Mouse (Mus musculus) CH12.LX (cell line): ENCODE results near the gene Olfm4. TPM values are rescaled to one million over a fixed set of nuclear protein-coding genes. Genes with fewer than 3 reads are reported as not detected.

Source experiments
- DNase-seq: peaks from one replicate; pipeline ENCODE4 v3.0.0-alpha.2; 2013; ENCODE audit errors: extremely low read depth
- H3K27ac ChIP-seq: 2 replicates; pipeline ENCODE4 v1.5.1; 2012; ENCODE audit warnings: low read depth, mild to moderate bottlenecking, control low read depth, moderate library complexity; ENCODE audit not compliant: insufficient read depth
- H3K27me3 ChIP-seq: replicated peaks from 2 replicates; pipeline ENCODE3; 2012; ENCODE audit warnings: inconsistent platforms
- H3K36me3 ChIP-seq, 2 experiments: replicated peaks in 1 of 2; 2 replicates each; pipeline versions ENCODE3 to v1.6.1; 2012; ENCODE audit warnings: inconsistent platforms in 1 of 2, low read length in 1 of 2, mild to moderate bottlenecking in 1 of 2, mixed read lengths in 1 of 2, moderate library complexity in 1 of 2; ENCODE audit not compliant: control insufficient read depth in 1 of 2, insufficient read depth in 1 of 2
- H3K4me1 ChIP-seq, 2 experiments: 2 replicates each; pipeline ENCODE4 v1.6.1; 2012; ENCODE audit warnings: inconsistent platforms in 1 of 2, moderate library complexity in 1 of 2; ENCODE audit not compliant: insufficient read depth in 2 of 2, control insufficient read depth in 1 of 2
- H3K4me2 ChIP-seq: 2 replicates; pipeline ENCODE4 v1.6.1; 2012; ENCODE audit warnings: low read depth, mild to moderate bottlenecking, control low read depth; ENCODE audit not compliant: poor library complexity, insufficient read depth, severe bottlenecking
- H3K4me3 ChIP-seq, 3 experiments: fragments of 150-350 bp in 1 of 3; sonication (generic) in 1 of 3; replicated peaks in 1 of 3; 2 replicates each; pipeline versions ENCODE3 to v1.5.1; 2011 to 2012; ENCODE audit warnings: low read depth in 2 of 3, low read length in 2 of 3, mild to moderate bottlenecking in 2 of 3, moderate library complexity in 2 of 3, control low read depth in 1 of 3, improper control_type of control experiment in 1 of 3, inconsistent platforms in 1 of 3, mixed read lengths in 1 of 3; ENCODE audit not compliant: poor library complexity in 1 of 3
- H3K79me2 ChIP-seq: replicated peaks from 2 replicates; pipeline ENCODE4 v1.6.1; 2012; ENCODE audit warnings: mild to moderate bottlenecking, moderate library complexity; ENCODE audit not compliant: control insufficient read depth, poor library complexity, insufficient read depth, severe bottlenecking; ENCODE audit errors: extremely low read depth
- H3K9ac ChIP-seq: 2 replicates; pipeline ENCODE4 v1.6.1; 2012; ENCODE audit warnings: low read depth, mild to moderate bottlenecking, control low read depth, moderate library complexity; ENCODE audit not compliant: insufficient read depth
- H3K9me3 ChIP-seq: replicated peaks from 2 replicates; pipeline ENCODE3; 2012; ENCODE audit warnings: low read length, inconsistent platforms, mixed read lengths
- CHD2 ChIP-seq: IDR thresholded peaks from 2 replicates; pipeline ENCODE4 v1.6.1; 2011; ENCODE audit warnings: low read length, improper control_type of control experiment
- CTCF ChIP-seq, 2 experiments: IDR thresholded peaks in 1 of 2; conservative IDR thresholded peaks in 1 of 2; 2 replicates each; pipeline ENCODE4 v1.5.1; 2011 to 2012; ENCODE audit warnings: low read depth in 2 of 2, low read length in 2 of 2, improper control_type of control experiment in 1 of 2, inconsistent platforms in 1 of 2, mild to moderate bottlenecking in 1 of 2, moderate library complexity in 1 of 2
- ELF1 ChIP-seq: IDR thresholded peaks from 2 replicates; pipeline ENCODE4 v1.6.1; 2014; ENCODE audit warnings: low read depth, mild to moderate bottlenecking, inconsistent platforms, low read length, improper control_type of control experiment
- EP300 ChIP-seq: IDR thresholded peaks from 2 replicates; pipeline ENCODE4 v1.6.1; 2011; ENCODE audit warnings: low read length, improper control_type of control experiment
- GABPA ChIP-seq: IDR thresholded peaks from 2 replicates; pipeline ENCODE4 v1.6.1; 2012; ENCODE audit warnings: low read depth, low read length, improper control_type of control experiment, inconsistent platforms; ENCODE audit not compliant: insufficient replicate concordance
- HCFC1 ChIP-seq: IDR thresholded peaks from 2 replicates; pipeline ENCODE4 v1.6.1; 2012; ENCODE audit warnings: low read depth, mild to moderate bottlenecking, inconsistent platforms, low read length, improper control_type of control experiment
- IRF4 ChIP-seq: IDR thresholded peaks from 2 replicates; pipeline ENCODE4 v1.6.1; 2014; ENCODE audit warnings: low read depth, mild to moderate bottlenecking, inconsistent platforms, low read length, improper control_type of control experiment
- JUN ChIP-seq: IDR thresholded peaks from 2 replicates; pipeline ENCODE4 v1.6.1; 2011; ENCODE audit warnings: low read depth, mild to moderate bottlenecking, low read length, improper control_type of control experiment, moderate library complexity; ENCODE audit not compliant: insufficient read depth
- MXI1 ChIP-seq: IDR thresholded peaks from 2 replicates; pipeline ENCODE4 v1.6.1; 2011; ENCODE audit warnings: mild to moderate bottlenecking, low read depth, low read length, improper control_type of control experiment
- NELFE ChIP-seq: IDR thresholded peaks from 2 replicates; pipeline ENCODE4 v1.6.1; 2011; ENCODE audit warnings: low read depth, low read length, improper control_type of control experiment
- NRF1 ChIP-seq: IDR thresholded peaks from 2 replicates; pipeline ENCODE4 v1.6.1; 2014; ENCODE audit warnings: low read depth, mild to moderate bottlenecking, inconsistent platforms, low read length, improper control_type of control experiment, moderate library complexity
- PAX5 ChIP-seq: IDR thresholded peaks from 2 replicates; pipeline ENCODE4 v1.6.1; 2012; ENCODE audit warnings: low read length, inconsistent platforms, mixed read lengths
- POLR2AphosphoS2 ChIP-seq: IDR thresholded peaks from 2 replicates; pipeline ENCODE4 v1.6.1; 2011; ENCODE audit warnings: low read depth, low read length, improper control_type of control experiment
- RCOR1 ChIP-seq: conservative IDR thresholded peaks from 2 replicates; pipeline ENCODE4 v1.6.1; 2012; ENCODE audit warnings: low read depth, mild to moderate bottlenecking, inconsistent platforms, low read length, improper control_type of control experiment
- SIN3A ChIP-seq: IDR thresholded peaks from 2 replicates; pipeline ENCODE4 v1.6.1; 2012; ENCODE audit warnings: low read length, improper control_type of control experiment, inconsistent platforms
- TBP ChIP-seq: conservative IDR thresholded peaks from 2 replicates; pipeline ENCODE4 v1.6.1; 2011; ENCODE audit warnings: low read depth, low read length, improper control_type of control experiment
- USF1 ChIP-seq: IDR thresholded peaks from 2 replicates; pipeline ENCODE4 v1.6.1; 2014; ENCODE audit warnings: low read depth, mild to moderate bottlenecking, inconsistent platforms, low read length, improper control_type of control experiment
- USF2 ChIP-seq: conservative IDR thresholded peaks from 2 replicates; pipeline ENCODE4 v1.6.1; 2011; ENCODE audit warnings: low read depth, low read length, improper control_type of control experiment
- ZC3H11A ChIP-seq: IDR thresholded peaks from 2 replicates; pipeline ENCODE4 v1.6.1; 2012; ENCODE audit warnings: low read depth, mild to moderate bottlenecking, inconsistent platforms, low read length, improper control_type of control experiment
- dilution Hi-C: fragments of 300-500 bp; cut with MboI; formaldehyde crosslinking; loops from 2 replicates; pipeline ENCODE4 v1.14.3; 2020; ENCODE audit warnings: low sequenced_read_pairs; ENCODE audit not compliant: extremely low pct_unique_long_range_greater_than_20kb, extremely low pct_ligation_motif_present
- in situ Hi-C: fragments of 300-500 bp; cut with MboI; formaldehyde crosslinking; loops from 3 replicates; pipeline ENCODE4 v1.14.3; 2019; ENCODE audit warnings: low sequenced_read_pairs, low pct_ligation_motif_present, low pct_unique_long_range_greater_than_20kb, mixed read lengths
- polyA plus RNA-seq: library from polyadenylated mRNA; unstranded; fragments of >175 nt; gene quantifications from 2 replicates; pipeline ENCODE4 v1.2.1, GENCODE M21; 2012; ENCODE audit warnings: low read depth; ENCODE audit not compliant: insufficient read length
- total RNA-seq, 2 experiments: library from RNA; depleted of rRNA; stranded (reverse); fragments of 300-350 nt in 1 of 2; fragments of >200 nt in 1 of 2; gene quantifications; 2 replicates each; pipeline ENCODE4 v1.2.3; 2012 to 2014

Olfm4 gene
- total and polyA plus RNA-seq, 3 experiments = 6.8 to 24.9 (median 13.8) TPM

DNA sequence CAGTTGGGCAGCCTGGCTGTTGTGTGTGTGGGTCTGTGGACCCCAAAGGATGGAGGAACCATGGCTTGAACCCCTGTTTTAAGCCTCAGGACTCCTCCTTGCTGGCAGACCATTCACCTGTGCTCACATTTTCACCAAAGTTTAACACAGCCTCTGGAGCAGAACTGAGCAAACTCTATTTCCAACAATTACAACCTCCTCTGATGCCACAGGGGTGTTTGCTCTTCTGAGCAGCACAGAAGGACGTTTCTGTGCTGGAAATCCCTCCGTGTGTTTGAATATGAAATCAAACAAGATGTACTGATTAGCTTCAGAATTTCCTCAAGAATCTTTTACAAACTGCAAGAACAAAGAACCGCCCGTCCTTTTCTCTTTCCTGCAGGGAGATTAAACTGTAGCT is 5.9 kb downstream of the Olfm4 start:
- DNase-seq = no peak
- dilution Hi-C loops = no loop called here

DNA sequence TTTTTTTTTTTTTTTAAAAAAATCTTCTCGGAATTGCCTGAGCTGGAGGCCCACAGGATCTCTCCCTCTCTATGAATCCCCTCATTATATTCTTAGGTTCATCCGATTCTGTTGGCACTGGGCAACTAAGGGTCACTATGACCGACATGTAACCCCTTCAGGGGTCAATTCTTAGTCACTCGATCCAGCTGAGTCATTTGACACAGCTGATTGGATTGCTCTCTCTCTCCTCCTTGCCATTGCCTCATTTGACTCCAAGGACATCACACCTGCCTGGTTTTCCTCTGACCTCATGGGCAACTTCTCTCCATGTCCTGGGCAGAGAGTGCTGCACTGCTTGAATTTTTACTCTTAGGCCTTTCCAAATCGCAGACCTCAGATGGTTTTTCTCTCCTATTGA is 6.7 kb downstream of the Olfm4 start:
- no peak overlapping the region for H3K9ac ChIP-seq
- TF ChIP-seq ELF1 (no peak), POLR2AphosphoS2 (no peak), SIN3A (no peak), RCOR1 (no peak), USF1 (no peak), NELFE (no peak), CTCF (conservative IDR thresholded peaks at IDR 0.05 in 1 of 2, IDR thresholded peaks at IDR 0.05 in 1 of 2; ENCODE audit: low read depth in 2 of 2, low read length in 2 of 2) (no peak), TBP (no peak)
- in situ Hi-C loops = no loop called here

More for the DNA sequence above, 5.9 kb downstream of the Olfm4 start:
- H3K79me2 ChIP-seq = no peaks in the 10 kb centered on the region
- no peak overlapping the region for H3K4me2 ChIP-seq
- no peak overlapping the region for H3K27ac ChIP-seq
- TF ChIP-seq USF2 (no peak), MXI1 (no peak), JUN (no peak), HCFC1 (no peak), PAX5 (no peak), CTCF (conservative IDR thresholded peaks at IDR 0.05 in 1 of 2, IDR thresholded peaks at IDR 0.05 in 1 of 2; ENCODE audit: low read depth in 2 of 2, low read length in 2 of 2) (no peak), TBP (no peak)
- TF ChIP-seq, all 38 proteins: peak for 0
- H3K4me3 ChIP-seq = no peak overlapping the region
- no peaks in the 10 kb centered on the region for H3K27me3 ChIP-seq
- H3K36me3 ChIP-seq = peaks cover 0 to 3% of the 10 kb centered on the region in 2 experiments
- H3K4me1 ChIP-seq = peaks cover 0 to 4% of the 10 kb centered on the region in 2 experiments; a peak in 2 of 4 replicates
- H3K9ac ChIP-seq = no peak overlapping the region
- in situ Hi-C loops = no loop called here
- H3K9me3 ChIP-seq = no peaks in the 10 kb centered on the region

GRCm38 (mm10) chr14:79997534-79997933 is 13.7 kb downstream of the Olfm4 start:
- Histone ChIP-seq H3K4me1 (peaks cover 9 to 31% of the 10 kb centered on the region in 2 experiments), H3K4me3 (no peak overlapping the region), H3K79me2 (no peaks in the 10 kb centered on the region), H3K27ac (no peak overlapping the region), H3K9me3 (no peaks in the 10 kb centered on the region), H3K36me3 (no peaks in the 10 kb centered on the region), H3K9ac (no peak overlapping the region), H3K27me3 (no peaks in the 10 kb centered on the region), H3K4me2 (no peak overlapping the region)
- no peak for DNase-seq
- TF ChIP-seq IRF4 (no peak), NRF1 (no peak), ZC3H11A (no peak), GABPA (no peak), CHD2 (no peak), EP300 (no peak)
- in situ Hi-C loops (no loop called here), dilution Hi-C loops (no loop called here)

More for the DNA sequence above, 6.7 kb downstream of the Olfm4 start:
- Histone ChIP-seq H3K36me3 (peaks cover 0 to 3% of the 10 kb centered on the region in 2 experiments), H3K27me3 (no peaks in the 10 kb centered on the region), H3K27ac (no peak overlapping the region), H3K4me1 (peaks cover 0 to 11% of the 10 kb centered on the region in 2 experiments; a peak in 2 of 4 replicates), H3K79me2 (no peaks in the 10 kb centered on the region), H3K9me3 (no peaks in the 10 kb centered on the region), H3K4me3 (no peak overlapping the region), H3K4me2 (no peak overlapping the region)
- dilution Hi-C loops = no loop called here
- DNase-seq = no peak
